Mouse (Mus musculus): Measurements from ENCODE around the gene Dlg5.
A peak's percentile ranks its signal among the peaks of the same experiment; 100 is the strongest.

Dlg5 gene

DNA sequence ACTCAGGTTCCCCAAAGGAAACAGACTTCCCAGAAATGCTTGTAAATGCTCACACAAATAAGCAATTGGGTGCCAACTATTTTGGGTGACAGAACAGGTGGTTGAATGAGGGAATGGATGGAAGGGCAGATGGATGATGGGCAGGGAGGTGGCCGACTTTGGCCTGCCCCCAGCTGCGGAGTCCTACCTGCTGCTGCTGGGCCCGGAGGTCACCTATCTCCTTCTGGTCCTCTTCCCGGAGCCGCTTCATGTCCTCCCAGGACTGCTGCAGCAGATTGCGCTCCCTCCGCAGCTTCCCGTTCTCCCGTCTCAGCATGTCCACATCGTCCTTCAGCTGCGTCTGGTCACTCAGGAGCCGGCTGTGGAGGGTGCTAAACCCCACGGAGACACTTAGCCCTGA lies 55.6 kb downstream of the Dlg5 start:
- no peak for DNase-seq (ENCODE audit: low spot score in 2 of 2)

DNA sequence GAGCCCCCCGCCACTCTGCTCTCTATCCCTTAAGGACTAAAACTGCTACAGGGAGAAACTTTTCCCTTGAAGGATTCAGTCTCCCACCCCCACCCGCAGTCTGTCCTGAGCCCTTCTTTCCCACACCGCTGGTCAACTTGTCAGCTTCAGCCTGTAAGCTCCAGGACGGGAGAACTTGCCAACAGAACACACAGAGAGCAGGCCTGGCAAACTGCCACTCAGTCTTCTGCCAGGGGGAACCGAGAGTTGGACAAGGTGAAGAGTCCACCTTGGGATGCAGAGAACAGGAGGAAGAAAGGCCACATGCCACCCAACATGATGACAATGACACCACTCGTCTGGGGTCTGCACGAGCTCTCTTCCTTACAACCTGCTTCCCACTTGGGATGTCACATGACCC lies 56.1 kb downstream of the Dlg5 start:
- DNase-seq (ENCODE audit: low spot score in 2 of 2) = no peak

DNA sequence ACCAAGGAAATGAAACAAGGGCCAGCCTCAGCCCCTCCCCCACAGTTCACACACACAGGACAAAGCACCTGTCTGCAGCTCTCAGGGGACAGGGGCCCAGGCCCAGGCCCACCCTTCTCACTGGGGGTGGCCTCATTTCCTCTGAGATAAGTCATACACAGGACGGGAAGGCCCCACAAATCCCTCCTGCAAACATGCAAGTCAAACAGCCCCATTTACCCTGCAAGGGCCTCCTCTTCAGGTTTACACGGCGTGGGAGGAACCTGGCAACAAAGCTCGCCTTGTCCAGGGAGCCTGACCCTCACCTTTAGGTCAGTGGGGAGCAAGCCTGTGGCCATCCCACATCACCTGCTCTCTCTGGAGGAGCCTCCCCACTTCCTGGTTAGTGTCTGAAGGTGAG lies 60.2 kb downstream of the Dlg5 start:
- no peak for DNase-seq (ENCODE audit: low spot score in 2 of 2)

DNA sequence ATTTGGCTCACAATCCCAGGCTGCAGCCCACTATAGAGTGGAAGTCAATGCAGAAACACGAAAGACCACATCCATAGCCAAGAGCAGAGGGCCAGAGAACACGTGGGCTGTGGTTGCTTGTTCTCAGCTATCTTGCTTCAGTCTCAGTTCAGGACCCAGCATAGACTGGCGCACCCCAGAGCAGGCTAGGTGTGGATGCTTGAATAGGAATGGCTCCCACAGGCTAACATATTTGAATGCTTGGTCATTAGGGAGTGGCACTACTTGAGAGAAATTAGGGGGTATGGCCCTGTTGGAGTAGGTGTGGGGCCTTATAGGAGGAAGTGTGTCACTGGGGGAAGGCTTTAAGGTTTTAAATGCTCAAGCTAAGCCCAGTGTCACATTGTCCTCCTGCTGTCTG lies 62.8 kb downstream of the Dlg5 start:
- DNase-seq (ENCODE audit: low spot score in 2 of 2) = no peak

DNA sequence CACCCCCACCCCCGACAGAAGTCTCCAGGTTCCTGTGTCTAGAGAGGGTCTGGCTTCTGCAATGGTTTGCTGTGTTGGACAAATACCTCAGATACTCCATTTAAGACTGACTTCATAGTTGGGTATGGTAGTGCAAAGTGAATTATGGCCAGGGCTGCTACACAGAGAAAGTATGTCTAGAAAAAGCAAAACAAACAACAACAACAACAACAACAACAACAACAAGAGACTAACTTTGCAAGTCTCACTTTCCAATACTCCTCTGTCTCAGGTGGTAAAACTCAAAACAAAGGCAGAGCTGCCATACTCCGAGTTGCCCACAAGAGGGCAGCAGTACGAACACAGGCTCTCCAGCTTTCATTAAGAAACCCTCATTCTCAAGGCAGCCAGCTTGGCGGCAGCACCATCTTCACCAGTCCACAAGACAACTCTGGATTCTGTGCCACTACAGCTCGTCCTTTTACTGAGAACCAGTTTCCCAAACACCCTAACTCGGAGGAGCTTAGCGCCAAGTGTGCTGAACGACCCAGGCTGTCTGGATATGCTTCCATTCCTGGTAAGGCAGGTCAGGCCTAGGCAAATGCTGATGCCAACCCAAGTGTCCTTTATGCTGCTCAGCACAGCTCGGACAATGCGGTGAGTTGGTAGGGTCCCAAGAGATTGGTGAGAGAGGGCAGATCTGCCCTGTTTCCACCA lies 63.8 kb downstream of the Dlg5 start:
- DNase-seq (ENCODE audit: low spot score in 2 of 2) = peak in 1 of 2 experiments; percentile 35

DNA sequence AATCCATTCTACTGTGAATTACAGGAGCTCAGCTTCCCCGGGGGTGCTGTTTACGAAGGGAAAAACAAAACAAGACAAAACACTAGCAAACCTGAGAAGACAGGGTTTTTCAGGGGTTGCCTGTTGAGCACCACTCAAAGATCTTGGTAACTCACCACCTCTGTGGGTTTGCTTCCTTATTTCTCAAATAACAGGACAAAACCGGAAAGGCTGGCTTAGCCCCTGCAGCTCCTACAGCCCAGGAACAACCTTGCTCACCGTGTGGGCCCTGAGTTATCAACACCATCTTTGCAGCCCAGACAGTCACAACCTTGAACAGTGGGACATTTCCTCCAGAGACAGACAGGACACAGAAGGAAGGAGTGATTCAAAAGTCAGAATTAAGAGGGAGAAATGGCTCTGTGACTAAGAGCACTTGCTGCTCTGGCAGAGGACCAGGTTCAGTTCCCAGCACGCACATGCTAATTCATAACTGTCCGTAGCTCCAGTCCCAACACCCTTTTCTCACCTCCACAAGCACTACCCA lies 66.2 kb downstream of the Dlg5 start:
- DNase-seq (ENCODE audit: low spot score in 2 of 2) = no peak

DNA sequence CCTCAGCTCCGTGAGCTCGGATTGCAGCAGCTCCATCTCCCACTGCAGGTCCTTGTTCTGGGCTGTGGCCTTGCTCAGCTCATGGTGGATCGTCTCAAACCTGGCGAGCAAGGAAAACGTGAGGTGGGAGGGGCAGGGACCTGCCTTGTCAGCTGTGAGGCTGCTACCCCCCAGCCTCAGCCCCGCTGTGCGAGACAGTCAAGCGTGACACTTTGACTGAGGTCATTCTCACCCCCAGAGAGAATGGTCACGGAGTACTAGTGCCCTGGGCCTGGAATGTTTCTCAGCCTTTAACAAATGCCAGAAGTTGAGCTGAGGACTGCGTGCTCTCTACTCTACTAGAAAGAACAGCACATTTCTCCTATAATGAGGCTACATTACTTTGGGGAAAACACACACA lies 69.1 kb downstream of the Dlg5 start:
- DNase-seq (ENCODE audit: low spot score in 2 of 2) = no peak

DNA sequence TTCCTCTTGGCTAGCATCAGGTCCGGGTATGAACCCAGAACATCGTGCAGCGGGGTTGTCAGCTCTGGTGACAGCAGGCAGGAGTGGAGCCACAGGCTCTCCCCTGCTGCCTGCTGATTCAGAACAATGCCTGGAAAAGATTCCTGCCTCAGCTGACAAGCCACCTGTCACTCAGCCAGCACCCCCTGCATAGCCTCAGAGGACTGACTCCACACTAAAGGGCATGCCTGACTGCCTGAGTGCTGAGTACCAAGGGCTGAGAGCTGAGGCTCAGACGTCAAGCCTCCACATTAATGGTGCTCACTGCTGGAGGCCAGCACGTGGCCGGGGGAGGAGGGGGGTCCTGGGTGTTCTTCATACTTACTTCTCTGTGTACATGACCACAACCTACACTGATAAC lies 72.4 kb downstream of the Dlg5 start:
- no peak for DNase-seq (ENCODE audit: low spot score in 2 of 2)

DNA sequence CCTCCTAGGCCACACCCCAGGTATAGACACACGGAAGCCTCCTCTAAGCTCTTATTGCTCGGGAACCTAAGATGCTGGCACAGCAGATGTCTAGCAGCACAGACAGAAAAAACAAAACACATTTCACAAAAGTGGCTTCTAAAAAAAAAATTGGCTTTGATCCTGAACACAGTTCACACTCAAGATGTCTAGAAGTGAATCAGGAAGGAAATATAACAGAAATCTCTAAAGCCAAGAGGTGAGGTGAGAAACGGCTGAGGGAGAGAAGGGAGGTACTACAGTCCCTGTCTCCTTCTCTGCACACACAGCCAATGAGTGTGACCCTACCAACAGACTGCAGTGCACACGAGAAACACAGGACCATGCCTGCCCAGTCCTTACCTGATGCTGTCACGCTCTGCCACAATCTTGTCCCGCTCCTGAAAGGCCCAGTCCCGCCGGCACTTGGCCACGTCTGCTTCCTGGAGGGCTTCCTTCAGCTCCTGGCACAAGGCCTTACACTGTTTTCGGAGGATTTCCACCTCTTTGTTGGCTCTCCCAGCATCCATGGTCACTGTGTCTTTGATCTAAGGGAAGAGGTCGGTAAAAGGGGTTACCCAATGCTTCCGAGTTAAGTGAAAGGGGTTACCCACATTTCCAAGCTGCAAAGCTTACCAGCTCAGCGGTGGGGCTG lies 73.9 kb downstream of the Dlg5 start:
- no peak for DNase-seq (ENCODE audit: low spot score in 2 of 2)

DNA sequence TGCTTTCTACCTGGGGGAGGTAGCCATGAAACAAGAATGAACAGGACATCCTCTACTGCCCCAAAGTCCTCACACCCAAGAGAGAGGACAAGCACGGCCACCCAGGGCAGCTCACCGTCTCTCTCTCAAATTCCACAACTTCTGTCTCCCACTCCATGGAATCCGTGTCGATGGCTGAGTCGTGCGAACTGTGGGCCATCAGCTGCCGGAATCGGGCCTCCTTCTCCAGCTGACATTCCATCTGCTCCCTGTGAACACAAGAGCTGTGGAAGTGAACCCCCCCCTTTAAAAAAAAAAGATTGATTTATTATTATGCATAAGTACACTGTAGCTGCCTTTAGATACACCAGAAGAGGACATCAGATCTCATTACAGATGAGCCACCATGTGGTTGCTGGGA lies 79.7 kb downstream of the Dlg5 start:
- no peak for DNase-seq (ENCODE audit: low spot score in 2 of 2)

DNA sequence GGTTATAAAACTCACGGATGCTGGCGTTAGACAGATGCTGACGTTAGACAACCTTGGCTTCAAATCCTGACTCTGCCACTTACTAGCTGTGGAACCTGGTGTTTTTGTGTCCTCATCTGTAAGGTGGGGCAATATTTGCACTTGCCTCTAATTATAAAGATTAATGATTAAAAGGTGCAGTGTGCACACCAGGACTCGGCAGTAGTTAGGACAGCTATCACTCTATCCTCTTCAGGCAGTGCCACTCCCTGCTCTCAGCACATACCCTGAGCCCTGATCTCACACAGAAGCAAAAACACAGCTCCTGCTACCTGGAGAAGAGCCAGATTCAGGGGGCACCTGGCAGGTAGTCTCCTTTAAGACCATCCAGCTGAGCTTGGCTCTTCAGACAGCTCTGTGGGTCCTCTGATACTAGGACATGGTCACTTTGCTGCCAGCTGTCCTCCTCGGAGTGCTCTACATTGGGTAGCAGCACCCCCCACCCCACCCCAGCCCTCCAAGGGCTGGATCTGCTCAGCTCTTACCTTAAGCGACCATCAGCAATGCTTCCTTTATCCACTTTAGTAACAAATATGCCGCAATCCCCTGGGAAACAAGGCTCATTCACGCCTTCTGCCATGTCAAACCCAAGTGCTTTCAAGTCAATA lies 80.9 kb downstream of the Dlg5 start:
- DNase-seq (ENCODE audit: low spot score in 2 of 2) = no peak

DNA sequence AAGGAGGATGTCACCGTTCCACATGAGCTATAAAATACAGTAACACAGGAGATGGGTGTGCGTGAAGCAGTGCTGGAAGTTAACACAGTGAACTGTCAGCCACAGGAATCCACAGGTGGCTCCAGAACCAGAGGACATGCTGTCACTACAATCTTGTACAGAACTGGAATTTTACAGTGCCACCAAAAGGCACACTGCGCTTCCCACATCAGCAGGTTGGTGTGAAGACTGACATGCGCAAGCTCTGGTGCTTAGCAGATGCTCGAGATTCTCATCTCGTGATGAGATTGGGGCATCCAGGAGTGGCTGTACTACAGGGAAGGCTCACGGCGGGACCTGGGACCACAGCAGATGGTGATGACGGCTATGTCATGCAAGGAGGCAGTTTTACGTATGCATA lies 82.9 kb downstream of the Dlg5 start:
- no peak for DNase-seq (ENCODE audit: low spot score in 2 of 2)

DNA sequence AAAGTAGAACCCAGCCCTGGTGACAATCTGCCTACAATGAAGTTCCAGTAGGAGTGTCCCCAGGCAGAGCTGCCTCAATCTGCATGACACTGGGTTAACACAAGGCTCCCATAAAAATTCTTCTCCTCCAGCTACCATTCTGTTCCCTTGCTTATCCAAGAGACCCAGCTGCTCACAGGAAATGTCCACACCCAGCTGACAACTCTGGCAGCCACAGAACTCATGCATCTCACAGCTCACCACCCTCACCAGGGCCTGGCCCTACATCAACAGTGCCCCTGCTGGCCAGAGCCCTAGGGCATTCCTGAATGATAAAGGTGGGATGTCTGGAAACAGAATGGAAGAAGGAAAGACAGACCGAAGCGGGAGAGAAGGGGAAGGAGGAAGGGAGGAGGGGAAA lies 96.8 kb downstream of the Dlg5 start:
- DNase-seq (ENCODE audit: low spot score in 2 of 2) = peak in 1 of 2 experiments; percentile 21

DNA sequence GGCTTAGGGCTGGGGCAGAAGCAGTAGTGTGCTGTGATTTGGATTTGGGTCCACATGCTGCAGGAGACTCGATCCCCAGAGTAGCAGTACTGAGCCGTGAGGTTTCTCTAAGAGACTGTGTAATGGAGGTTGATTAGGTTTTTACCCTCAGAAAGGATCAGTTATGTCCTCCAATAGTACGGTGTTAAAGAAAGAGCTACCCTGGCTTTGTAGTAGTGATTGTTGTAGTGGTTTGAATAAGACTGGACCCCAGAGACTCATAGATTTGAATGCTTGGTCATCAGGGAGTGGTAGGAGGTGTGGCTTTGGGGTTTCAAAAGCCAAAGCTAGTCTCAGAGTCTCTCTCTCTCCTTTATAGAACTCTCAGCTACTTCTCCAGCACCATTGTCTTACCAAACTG lies 100.9 kb downstream of the Dlg5 start:
- DNase-seq (ENCODE audit: low spot score in 2 of 2) = no peak

DNA sequence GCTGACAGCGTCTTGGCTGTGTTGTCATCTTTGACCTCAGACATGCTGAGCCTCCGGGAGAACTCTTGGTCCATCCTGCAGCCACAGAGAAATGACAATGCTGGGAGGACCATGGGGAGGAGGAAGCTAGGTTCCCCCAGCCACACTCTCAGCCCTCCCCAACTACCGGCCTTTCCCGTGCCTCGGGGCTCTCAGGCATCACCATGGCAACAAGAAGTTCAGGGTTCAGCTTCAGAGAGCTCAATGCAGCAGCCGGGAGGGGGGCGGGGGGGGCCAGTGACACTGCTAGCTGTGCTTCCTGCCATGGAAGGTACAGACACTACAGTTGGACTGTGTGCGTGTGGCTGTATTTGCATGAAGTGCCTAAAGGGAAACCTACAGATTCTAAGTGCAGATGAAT lies 101.3 kb downstream of the Dlg5 start:
- no peak for DNase-seq (ENCODE audit: low spot score in 2 of 2)

DNA sequence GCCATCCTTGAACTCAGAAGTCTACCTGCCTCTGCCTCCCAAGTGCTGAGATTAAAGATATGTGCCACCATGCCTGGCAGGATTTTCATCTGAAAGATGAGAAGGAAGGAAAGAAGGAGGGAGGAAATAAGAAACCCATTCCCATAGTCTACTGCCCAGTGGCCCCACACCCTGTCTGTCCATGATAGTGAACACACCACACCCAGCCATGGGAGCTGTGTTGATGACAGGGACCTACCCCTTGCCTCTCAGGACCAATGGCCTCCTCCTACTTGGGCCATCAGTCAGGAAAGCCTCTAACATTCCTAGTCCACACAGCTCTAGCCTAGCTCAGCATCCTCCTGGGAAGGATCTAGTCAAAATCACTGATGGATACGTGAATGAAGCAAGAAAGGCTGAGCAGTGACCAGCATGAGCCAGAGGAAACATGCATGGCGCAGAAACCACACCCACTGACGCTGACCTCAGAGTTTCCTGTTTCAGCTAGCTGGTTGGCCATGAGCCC lies 102.7 kb downstream of the Dlg5 start:
- no peak for DNase-seq (ENCODE audit: low spot score in 2 of 2)

DNA sequence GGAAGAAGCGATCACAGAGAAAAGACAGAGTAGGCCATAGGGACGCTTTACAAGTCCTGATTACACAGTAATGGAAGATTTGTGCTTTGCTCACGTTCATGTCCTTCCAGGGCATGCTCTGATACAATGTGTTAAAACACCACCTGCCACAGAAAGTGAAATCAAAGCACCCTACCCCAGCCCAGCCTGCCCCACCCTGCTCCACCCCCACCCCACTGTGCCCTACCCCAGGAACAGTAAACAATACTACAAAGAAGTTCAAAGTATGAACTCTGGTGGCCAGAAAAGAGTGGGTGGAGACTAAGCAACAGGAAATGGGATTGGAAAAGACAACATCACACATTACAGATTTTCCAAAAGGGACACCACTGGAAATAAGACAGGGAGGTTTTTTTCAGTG lies 104.0 kb downstream of the Dlg5 start:
- no peak for DNase-seq (ENCODE audit: low spot score in 2 of 2)

DNA sequence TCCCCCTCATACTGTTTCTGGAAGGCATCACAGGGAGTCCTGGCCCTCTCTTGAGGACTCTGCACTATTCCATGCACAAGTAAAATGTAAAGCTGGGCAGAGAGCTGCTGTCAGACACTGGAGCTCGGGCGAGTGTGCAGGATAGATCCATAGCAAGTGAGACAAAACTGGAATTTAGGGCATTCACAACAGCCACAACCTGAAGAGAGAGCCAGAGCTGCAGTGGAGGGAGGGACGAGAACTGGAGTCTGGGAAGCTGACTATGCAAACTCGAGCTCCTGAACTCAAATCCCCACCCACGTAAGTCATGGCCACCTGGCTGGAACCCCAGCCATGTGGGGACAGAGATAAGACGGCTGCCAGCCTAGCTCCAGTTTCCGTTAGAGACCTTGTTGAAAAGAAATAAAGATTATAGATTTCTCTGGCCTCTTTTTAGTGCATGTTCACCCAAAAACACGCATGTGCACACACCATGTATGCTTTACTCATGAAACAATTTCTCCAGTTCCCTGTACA lies 105.4 kb downstream of the Dlg5 start:
- DNase-seq (ENCODE audit: low spot score in 2 of 2) = peak; percentile 43 to 64

DNA sequence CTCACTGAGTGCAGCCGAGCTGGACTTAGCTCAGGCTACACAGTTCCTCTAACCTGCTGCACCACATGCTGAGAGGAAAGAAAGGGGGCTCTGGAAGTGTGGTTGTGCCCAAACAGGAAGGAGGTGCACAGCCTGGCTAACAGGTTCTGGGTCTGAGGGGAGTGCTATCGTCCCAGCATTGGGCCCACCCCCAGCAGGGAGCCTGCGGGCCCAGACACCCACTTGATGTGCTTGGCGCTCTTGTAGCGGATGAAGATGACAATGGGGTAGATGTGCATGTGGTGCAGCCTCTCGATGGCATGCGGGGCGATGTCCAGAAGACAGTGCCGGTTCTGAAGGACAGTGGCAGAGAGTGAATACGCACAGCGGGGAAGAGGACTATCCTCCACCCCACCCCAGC lies 108.8 kb downstream of the Dlg5 start:
- DNase-seq (ENCODE audit: low spot score in 2 of 2) = no peak

DNA sequence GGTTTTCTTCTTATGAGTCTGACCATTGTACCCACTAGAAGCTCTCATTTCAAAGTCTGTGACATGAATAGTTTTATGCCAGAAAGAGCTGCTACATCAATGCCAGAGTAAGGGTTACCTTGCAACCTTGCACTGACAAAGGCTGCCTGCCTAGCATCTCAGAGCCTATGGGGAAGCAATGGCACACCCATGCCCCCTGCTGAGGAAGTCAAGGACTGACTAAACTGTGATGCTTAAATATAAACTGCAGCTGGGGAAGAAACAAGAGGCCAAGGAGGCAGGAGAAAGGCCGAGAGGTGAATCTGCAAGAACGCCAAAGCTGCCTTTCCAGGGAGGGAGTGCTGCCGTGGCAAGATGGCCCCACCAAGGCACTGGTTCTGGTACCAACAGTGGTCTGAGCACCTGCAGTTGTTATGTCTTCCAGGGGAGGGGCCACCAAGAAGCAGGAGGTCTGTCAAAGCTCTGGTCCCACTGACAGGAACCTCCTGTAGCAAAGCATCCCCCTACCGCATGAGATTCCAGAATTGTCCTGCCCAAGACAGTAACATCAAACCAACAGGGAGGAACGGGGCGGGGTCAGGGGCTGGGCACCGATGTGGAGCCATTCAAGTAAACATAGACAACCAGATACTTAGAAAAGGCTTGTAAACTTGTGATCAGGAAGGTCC lies 111.0 kb downstream of the Dlg5 start:
- DNase-seq (ENCODE audit: low spot score in 2 of 2) = no peak

DNA sequence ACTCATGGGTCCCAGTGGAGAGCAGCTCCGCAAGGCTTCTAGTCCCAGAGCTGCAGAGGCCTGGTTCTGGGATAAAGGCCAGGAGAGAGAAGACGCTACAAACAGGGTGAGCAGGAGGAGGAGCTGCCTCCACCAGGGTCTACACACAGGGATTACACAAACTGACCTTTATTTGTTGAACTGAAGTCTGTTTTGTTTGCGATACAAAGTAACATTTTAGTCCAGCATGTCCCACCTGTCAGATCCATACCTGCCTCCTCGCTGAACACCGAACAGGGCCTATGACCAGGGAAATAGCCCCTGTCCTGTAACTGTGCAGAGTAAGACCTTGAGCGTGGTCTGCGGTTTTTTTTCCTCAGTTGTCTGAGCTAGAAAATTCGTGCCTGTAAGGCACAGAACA lies 111.9 kb downstream of the Dlg5 start:
- DNase-seq (ENCODE audit: low spot score in 2 of 2) = no peak

DNA sequence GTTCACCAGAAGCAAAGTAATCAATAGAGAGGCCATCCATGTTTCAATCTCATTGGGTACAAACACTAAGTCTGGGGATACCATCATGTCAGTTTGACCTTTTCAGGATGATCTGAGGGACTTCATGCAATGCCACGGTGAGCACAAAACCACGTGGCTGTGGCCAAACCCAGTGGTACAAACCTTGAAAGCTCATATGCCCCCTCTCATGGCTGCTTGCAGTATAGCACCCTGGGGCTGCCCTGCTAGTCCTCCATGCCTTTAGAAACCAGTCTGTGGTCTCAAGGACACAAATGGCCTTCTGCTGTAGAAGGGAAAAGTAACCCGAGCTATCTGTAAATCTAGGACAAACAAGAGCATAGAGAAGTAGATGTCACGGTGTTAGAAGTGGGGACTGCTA lies 113.6 kb downstream of the Dlg5 start:
- no peak for DNase-seq (ENCODE audit: low spot score in 2 of 2)
